Mouse (Mus musculus) B cell, adult 2 months (primary cell): ENCODE data around the gene Exosc3.

ENCODE experiments used
- DNase-seq, 2 experiments: peaks; one replicate each; pipeline ENCODE4 v3.0.0; 2022

Exosc3 gene

GRCm38 (mm10) chr4:45279292-45279691 lies 63.2 kb downstream of the Exosc3 start:
- no peak for DNase-seq

- no peak for DNase-seq
Measured at GRCm38 (mm10) chr4:45275770-45276169, 66.8 kb downstream of the Exosc3 start.

GRCm38 (mm10) chr4:45271041-45271452 lies 71.5 kb downstream of the Exosc3 start:
- DNase-seq = no peak

GRCm38 (mm10) chr4:45267883-45268282 lies 74.6 kb downstream of the Exosc3 start:
- DNase-seq = no peak
